Mouse (Mus musculus): ENCODE measurements at regions not wholly inside any gene's neighbourhood (a gene's known extent, or its start where the extent isn't known, plus 50 kb on each side); places are given as distances from the start of the nearest gene placed in this dataset.

DNA sequence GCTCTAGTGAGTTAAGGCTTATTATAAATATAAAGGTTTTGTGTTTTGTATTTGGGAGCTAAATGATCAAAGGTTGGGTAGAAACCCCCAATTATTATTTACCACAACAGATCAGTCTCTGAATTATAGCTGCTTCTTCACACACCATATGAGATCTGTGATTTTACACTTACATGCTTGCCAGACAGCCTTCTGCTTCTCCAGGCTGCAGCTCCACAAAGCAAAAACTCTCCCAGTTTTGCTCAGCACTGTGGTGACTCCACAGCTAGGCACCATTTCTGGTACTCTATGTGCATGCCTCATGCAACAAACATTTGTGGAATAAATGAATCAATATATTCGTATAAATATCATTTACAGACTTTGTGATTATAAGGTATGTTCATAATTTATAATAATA, 199.4 kb upstream of the Gm10306 start:
- no peak overlapping the region for H3K9ac ChIP-seq (ENCODE audit: low read length)
- no peak for DNase-seq (ENCODE audit: low spot score)
- H3K27ac ChIP-seq (replicated peaks; ENCODE audit: low read depth, low read length): no peak overlapping the region
- H3K4me1 ChIP-seq (ENCODE audit: control insufficient read depth, insufficient read depth, low read length): no peaks in the 10 kb centered on the region
- no peaks in the 10 kb centered on the region for H3K36me3 ChIP-seq (ENCODE audit: control insufficient read depth, insufficient read depth, low read length)
- no peaks in the 10 kb centered on the region for H3K9me3 ChIP-seq (ENCODE audit: control insufficient read depth, low read length)
- no peak for ATAC-seq (ENCODE audit: insufficient number of reproducible peaks, low FRiP score, low TSS enrichment, low read depth)
- no peaks in the 10 kb centered on the region for H3K27me3 ChIP-seq (ENCODE audit: control insufficient read depth, insufficient read depth, low read length)
- no peak overlapping the region for H3K4me2 ChIP-seq (ENCODE audit: low read depth, severe bottlenecking)
- H3K4me3 ChIP-seq (ENCODE audit: low read depth, low read length): no peak overlapping the region
- WGBS: 80% methylated on average over 1 of the region's 1 CpGs

DNA sequence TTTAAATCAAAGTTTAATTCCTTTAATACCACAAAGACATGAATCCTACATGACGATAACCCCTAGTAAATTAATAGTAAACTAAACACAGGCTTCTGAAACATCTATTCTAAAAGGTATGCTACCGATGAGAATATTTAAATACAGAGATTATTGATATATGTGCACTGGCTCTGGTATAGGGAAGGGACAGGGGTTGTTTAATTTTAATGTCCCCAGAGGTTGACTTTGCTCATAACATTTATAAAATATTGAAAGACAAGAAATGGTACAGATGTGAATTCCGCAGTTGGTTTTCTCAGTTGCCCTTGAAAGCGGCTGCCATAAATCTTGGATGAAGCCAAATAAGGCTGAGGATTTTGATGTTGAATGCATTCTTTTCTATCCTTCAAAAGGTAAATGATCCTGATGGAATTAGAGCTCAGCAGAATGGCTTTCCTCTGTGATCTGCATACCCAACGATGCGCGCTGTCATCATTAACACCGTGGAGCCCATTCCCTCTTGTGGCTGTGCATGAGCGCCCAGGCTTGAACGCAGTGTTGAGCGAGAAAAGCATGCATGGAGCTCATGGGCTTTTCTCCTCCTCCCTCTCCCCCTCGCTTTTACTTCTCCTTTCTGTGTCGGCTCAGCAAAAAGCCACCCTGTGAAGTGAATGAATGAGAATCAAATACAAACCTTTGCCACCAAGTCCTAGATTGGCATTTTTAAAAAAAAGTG, 195.4 kb upstream of the Gm10306 start:
- Histone ChIP-seq H3K36me3 (ENCODE audit: control insufficient read depth, insufficient read depth, low read length) (no peaks in the 10 kb centered on the region), H3K27me3 (ENCODE audit: control insufficient read depth, insufficient read depth, low read length) (no peaks in the 10 kb centered on the region), H3K27ac (replicated peaks; ENCODE audit: low read depth, low read length) (no peak overlapping the region), H3K9me3 (ENCODE audit: control insufficient read depth, low read length) (no peaks in the 10 kb centered on the region), H3K4me1 (ENCODE audit: control insufficient read depth, insufficient read depth, low read length) (no peaks in the 10 kb centered on the region), H3K4me3 (ENCODE audit: low read depth, low read length) (no peak overlapping the region), H3K4me2 (ENCODE audit: low read depth, severe bottlenecking) (no peak overlapping the region), H3K9ac (ENCODE audit: low read length) (no peak overlapping the region)
- no peak for ATAC-seq (ENCODE audit: insufficient number of reproducible peaks, low FRiP score, low TSS enrichment, low read depth)
- 84% methylated on average over 13 of the region's 13 CpGs for WGBS
- DNase-seq (ENCODE audit: low spot score): no peak

DNA sequence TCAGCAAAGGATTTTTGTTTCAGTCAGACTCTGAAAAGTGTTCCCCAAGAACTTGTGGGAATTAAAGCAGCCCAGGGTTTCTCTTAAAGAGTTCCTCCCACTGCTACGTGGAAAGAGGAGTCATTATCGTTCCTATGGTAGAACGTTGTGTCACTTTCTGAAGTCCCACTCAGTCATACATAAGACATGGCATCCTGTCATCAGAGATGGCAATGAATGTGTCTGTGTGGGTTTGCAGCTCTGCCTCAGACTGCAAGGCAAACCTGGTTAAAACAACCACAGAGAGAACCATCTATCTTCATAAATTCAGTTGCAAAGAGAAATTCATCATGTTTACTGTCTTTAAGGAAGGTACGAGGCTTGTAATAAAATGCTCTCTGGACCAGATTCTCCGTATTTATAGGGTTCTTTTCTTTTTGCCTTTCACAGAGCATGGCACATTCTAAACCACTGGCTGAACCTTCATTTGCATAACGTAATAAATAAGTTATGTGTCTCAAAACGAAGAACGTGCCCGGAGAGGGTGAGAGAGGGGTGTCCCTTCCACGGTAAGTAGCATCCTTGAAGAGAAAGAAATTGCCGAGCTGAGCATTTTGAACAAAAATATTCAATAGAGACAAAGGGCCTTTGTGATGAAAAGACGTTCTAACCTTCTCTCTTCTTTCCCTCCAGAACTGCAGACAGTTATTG, 194.7 kb upstream of the Gm10306 start:
- Histone ChIP-seq H3K4me3 (ENCODE audit: low read depth, low read length) (no peak overlapping the region), H3K27ac (replicated peaks; ENCODE audit: low read depth, low read length) (no peak overlapping the region), H3K36me3 (ENCODE audit: control insufficient read depth, insufficient read depth, low read length) (no peaks in the 10 kb centered on the region), H3K4me1 (ENCODE audit: control insufficient read depth, insufficient read depth, low read length) (no peaks in the 10 kb centered on the region), H3K4me2 (ENCODE audit: low read depth, severe bottlenecking) (no peak overlapping the region), H3K9ac (ENCODE audit: low read length) (no peak overlapping the region), H3K9me3 (ENCODE audit: control insufficient read depth, low read length) (no peaks in the 10 kb centered on the region), H3K27me3 (ENCODE audit: control insufficient read depth, insufficient read depth, low read length) (no peaks in the 10 kb centered on the region)
- WGBS: 71% methylated on average over 12 of the region's 12 CpGs
- ATAC-seq (ENCODE audit: insufficient number of reproducible peaks, low FRiP score, low TSS enrichment, low read depth): no peak
- DNase-seq (ENCODE audit: low spot score): no peak

DNA sequence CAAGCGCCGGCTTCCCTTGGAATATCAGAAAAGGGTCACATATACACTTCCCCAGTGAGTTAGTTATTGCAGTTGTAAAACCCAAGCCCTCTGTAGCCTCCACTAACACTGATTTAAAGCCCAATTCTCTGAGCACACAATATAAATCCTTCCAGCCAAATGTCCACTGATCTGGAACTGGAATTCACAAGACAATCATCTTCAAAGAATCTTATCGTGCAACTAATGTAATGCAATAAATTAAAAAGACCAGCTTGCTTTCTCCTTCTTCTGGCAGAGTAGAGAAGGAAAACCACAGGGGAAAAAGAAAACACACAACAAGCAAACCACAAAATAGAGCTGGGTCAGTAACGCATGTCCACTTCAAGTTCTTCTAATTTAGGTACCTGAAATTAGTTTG, 191.0 kb upstream of the Gm10306 start:
- H3K27me3 ChIP-seq (ENCODE audit: control insufficient read depth, insufficient read depth, low read length): no peaks in the 10 kb centered on the region
- H3K9me3 ChIP-seq (ENCODE audit: control insufficient read depth, low read length): no peaks in the 10 kb centered on the region
- H3K27ac ChIP-seq (replicated peaks; ENCODE audit: low read depth, low read length): no peak overlapping the region
- no peak for DNase-seq (ENCODE audit: low spot score)
- no peak overlapping the region for H3K9ac ChIP-seq (ENCODE audit: low read length)
- no peak overlapping the region for H3K4me2 ChIP-seq (ENCODE audit: low read depth, severe bottlenecking)
- no peaks in the 10 kb centered on the region for H3K36me3 ChIP-seq (ENCODE audit: control insufficient read depth, insufficient read depth, low read length)
- WGBS: 24% methylated on average over 4 of the region's 4 CpGs
- no peaks in the 10 kb centered on the region for H3K4me1 ChIP-seq (ENCODE audit: control insufficient read depth, insufficient read depth, low read length)
- H3K4me3 ChIP-seq (ENCODE audit: low read depth, low read length): no peak overlapping the region
- no peak for ATAC-seq (ENCODE audit: insufficient number of reproducible peaks, low FRiP score, low TSS enrichment, low read depth)

DNA sequence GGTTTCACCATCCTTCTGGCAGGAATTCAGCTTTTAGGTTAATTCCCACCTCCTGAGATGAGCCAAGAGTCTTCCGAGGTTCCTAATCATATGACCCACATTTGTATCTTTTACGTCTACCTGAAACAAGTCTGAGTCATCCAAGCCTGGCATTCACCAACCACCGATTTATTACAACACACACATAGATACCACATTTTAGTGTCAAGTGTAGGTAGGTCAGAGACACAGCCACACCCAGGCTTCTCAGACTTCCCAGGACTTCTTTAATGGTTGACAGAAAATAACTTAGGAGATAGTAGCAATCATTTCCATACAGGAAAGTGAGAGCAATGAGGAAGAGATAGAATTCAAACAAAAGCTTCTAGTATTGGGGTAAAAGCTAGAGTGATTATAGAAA, 189.2 kb upstream of the Gm10306 start:
- Histone ChIP-seq H3K9ac (ENCODE audit: low read length) (no peak overlapping the region), H3K4me2 (ENCODE audit: low read depth, severe bottlenecking) (no peak overlapping the region), H3K4me3 (ENCODE audit: low read depth, low read length) (no peak overlapping the region), H3K27ac (replicated peaks; ENCODE audit: low read depth, low read length) (no peak overlapping the region), H3K4me1 (ENCODE audit: control insufficient read depth, insufficient read depth, low read length) (peaks cover 3% of the 10 kb centered on the region; the same call in 1 of the 2 replicates), H3K36me3 (ENCODE audit: control insufficient read depth, insufficient read depth, low read length) (no peaks in the 10 kb centered on the region), H3K27me3 (ENCODE audit: control insufficient read depth, insufficient read depth, low read length) (no peaks in the 10 kb centered on the region), H3K9me3 (ENCODE audit: control insufficient read depth, low read length) (no peaks in the 10 kb centered on the region)
- no peak for ATAC-seq (ENCODE audit: insufficient number of reproducible peaks, low FRiP score, low TSS enrichment, low read depth)
- DNase-seq (ENCODE audit: low spot score): no peak
- 81% methylated on average over 3 of the region's 3 CpGs for WGBS

DNA sequence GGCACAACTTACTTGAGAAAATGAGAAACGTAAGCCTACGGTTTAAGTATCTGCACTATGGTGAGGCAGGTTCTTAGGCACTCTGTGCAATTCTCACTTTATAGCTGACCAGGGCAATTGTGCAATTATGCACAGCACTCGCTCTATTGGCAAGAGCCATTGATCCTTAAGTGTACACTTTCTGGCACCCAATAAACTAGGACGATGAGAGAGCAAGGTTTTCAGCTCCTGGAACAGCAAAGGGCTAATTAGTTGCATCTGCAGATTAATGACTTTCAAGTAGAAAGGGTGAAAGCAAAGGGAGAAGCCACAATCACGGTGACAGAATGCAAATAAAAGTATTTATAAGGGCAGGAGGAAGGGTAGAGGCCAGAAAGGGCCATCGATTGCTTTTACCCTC, 185.4 kb upstream of the Gm10306 start:
- no peaks in the 10 kb centered on the region for H3K36me3 ChIP-seq (ENCODE audit: control insufficient read depth, insufficient read depth, low read length)
- no peak overlapping the region for H3K27ac ChIP-seq (replicated peaks; ENCODE audit: low read depth, low read length)
- 6% methylated on average over 6 of the region's 6 CpGs for WGBS
- H3K4me1 ChIP-seq (ENCODE audit: control insufficient read depth, insufficient read depth, low read length): peaks cover 3% of the 10 kb centered on the region; the same call in 1 of the 2 replicates
- no peak overlapping the region for H3K9ac ChIP-seq (ENCODE audit: low read length)
- peak; percentile 28 for DNase-seq (ENCODE audit: low spot score)
- H3K27me3 ChIP-seq (ENCODE audit: control insufficient read depth, insufficient read depth, low read length): no peaks in the 10 kb centered on the region
- H3K9me3 ChIP-seq (ENCODE audit: control insufficient read depth, low read length): no peaks in the 10 kb centered on the region
- no peak overlapping the region for H3K4me2 ChIP-seq (ENCODE audit: low read depth, severe bottlenecking)
- no peak overlapping the region for H3K4me3 ChIP-seq (ENCODE audit: low read depth, low read length)
- ATAC-seq (ENCODE audit: insufficient number of reproducible peaks, low FRiP score, low TSS enrichment, low read depth): no peak

DNA sequence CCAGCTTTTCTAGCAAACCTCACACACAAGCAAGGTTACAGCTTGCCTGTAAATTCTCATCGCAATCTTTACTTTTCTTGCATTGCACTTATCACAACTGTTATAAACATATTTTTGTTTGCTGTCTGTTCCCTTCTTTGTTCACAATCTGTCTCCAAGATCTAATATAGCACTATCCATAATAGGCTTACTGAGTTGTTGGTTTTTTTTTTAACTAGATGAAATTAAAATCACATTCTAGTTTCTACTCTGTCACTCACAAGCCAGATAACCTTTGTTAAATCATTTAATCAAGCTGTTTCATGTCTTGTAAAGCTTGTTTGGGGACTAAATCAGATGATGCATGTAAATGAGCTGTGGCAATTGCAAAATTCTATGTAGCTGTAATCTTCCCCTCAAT, 180.1 kb upstream of the Gm10306 start:
- H3K36me3 ChIP-seq (ENCODE audit: control insufficient read depth, insufficient read depth, low read length): no peaks in the 10 kb centered on the region
- no peak overlapping the region for H3K4me3 ChIP-seq (ENCODE audit: low read depth, low read length)
- H3K27ac ChIP-seq (replicated peaks; ENCODE audit: low read depth, low read length): no peak overlapping the region
- no peak for DNase-seq (ENCODE audit: low spot score)
- H3K27me3 ChIP-seq (ENCODE audit: control insufficient read depth, insufficient read depth, low read length): no peaks in the 10 kb centered on the region
- no peak overlapping the region for H3K4me2 ChIP-seq (ENCODE audit: low read depth, severe bottlenecking)
- H3K9ac ChIP-seq (ENCODE audit: low read length): no peak overlapping the region
- 85% methylated on average over 1 of the region's 1 CpGs for WGBS
- no peaks in the 10 kb centered on the region for H3K9me3 ChIP-seq (ENCODE audit: control insufficient read depth, low read length)
- H3K4me1 ChIP-seq (ENCODE audit: control insufficient read depth, insufficient read depth, low read length): no peaks in the 10 kb centered on the region
- no peak for ATAC-seq (ENCODE audit: insufficient number of reproducible peaks, low FRiP score, low TSS enrichment, low read depth)

DNA sequence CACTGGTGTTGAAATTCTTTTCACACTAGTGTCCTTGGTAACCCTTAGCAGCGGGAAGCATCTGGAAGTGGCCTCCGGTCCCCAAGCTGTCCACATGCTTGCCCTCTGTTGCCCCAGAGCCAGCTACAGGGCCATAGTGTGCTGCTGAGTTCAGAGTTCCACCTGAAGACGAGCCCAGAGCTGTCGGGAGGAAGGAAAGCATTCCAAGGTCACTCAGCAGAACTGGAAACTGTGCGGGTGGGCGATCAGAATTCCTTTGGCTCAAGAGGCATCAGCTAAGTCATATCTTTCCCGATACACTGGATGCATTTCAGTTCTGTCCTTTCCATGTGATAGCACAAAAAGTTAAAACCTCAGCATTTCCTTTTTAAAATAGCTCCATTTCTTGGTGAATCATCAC, 170.6 kb upstream of the Gm10306 start:
- Histone ChIP-seq H3K27ac (replicated peaks; ENCODE audit: low read depth, low read length) (no peak overlapping the region), H3K4me2 (ENCODE audit: low read depth, severe bottlenecking) (no peak overlapping the region), H3K4me3 (ENCODE audit: low read depth, low read length) (no peak overlapping the region), H3K9ac (ENCODE audit: low read length) (no peak overlapping the region), H3K27me3 (ENCODE audit: control insufficient read depth, insufficient read depth, low read length) (no peaks in the 10 kb centered on the region), H3K4me1 (ENCODE audit: control insufficient read depth, insufficient read depth, low read length) (no peaks in the 10 kb centered on the region), H3K36me3 (ENCODE audit: control insufficient read depth, insufficient read depth, low read length) (no peaks in the 10 kb centered on the region), H3K9me3 (ENCODE audit: control insufficient read depth, low read length) (no peaks in the 10 kb centered on the region)
- DNase-seq (ENCODE audit: low spot score) (no peak), ATAC-seq (ENCODE audit: insufficient number of reproducible peaks, low FRiP score, low TSS enrichment, low read depth) (no peak)
- 73% methylated on average over 7 of the region's 7 CpGs for WGBS

All from limb, embryonic 11.5 days (tissue).